Mouse (Mus musculus): ENCODE results near the gene P2rx3. TPM values are rescaled to one million over a fixed set of nuclear protein-coding genes. Genes with fewer than 3 reads are reported as not detected.

The P2rx3 gene
- polyA plus RNA-seq, 1 experiment from 2014 or later: 0.55 TPM

DNA sequence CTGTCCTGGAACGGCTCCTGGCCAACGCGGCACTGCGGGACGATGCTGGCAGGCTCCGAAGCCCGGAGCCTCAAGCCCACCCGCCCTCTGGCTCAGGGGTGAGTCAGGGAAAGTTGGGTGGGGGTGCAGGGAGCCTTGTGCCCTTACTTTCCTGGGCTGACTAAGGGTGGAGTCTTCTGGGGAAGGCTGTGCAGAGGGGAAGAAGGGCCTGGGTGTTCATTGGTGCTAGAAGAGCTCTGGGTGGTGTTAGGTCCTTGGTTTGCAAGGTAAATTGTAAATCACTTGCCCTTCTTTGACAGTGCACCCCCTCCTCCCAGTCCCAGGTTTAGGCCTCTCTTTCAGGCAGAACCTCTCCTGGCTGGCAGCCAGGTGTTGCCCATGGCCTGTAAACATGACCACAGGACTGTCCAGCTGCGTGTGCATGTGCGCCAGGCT lies 23.9 kb upstream of the P2rx3 start:
- H3K27me3 ChIP-seq (ENCODE audit: control insufficient read depth, insufficient read depth, low read depth, low read length): no peaks in the 10 kb centered on the region
- peak; percentile 53 for ATAC-seq (ENCODE audit: low read depth)
- H3K4me2 ChIP-seq (ENCODE audit: low read depth, low read length): peak overlapping the region; percentile 53
- peak overlapping the region; percentile 59 for H3K4me3 ChIP-seq (ENCODE audit: low read depth, low read length)
- H3K27ac ChIP-seq (ENCODE audit: low read length): peak overlapping the region; percentile 63
- no peaks in the 10 kb centered on the region for H3K36me3 ChIP-seq (ENCODE audit: control insufficient read depth, insufficient read depth)
- no peaks in the 10 kb centered on the region; the same call in 1 of the 2 replicates for H3K4me1 ChIP-seq (ENCODE audit: control insufficient read depth, low read depth, low read length)
- peak overlapping the region; percentile 50; the same call in 1 of the 2 replicates for H3K9ac ChIP-seq (ENCODE audit: low read depth, low read length)
- WGBS (ENCODE audit: insufficient replicate concordance): 29% methylated on average over 10 of the region's 10 CpGs
- H3K9me3 ChIP-seq (replicated peaks; ENCODE audit: control insufficient read depth, low read length): no peaks in the 10 kb centered on the region

DNA sequence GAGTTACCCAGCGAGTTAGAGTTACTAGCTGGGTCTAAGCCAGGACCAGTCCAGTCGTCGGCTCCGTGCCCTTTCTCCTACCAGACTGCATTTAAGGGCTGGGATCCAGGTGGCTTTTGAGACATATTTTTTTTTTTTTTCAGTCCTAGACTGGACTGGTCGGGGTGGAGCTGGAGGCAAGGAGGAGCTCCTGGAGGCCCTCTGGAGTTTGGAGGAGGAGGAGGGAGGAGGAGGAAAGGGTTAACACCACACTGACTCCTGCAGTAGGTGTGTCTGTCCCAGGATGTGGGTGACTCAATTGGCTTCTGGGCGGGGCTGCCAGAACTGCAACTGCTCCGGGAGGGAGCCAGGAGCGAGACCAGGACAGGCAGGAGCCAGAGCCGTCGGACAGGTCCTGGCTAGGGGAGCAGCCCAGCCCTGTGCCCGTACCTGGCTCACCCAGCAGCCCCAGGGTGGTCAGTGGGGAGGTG lies 23.4 kb upstream of the P2rx3 start:
- H3K4me3 ChIP-seq (ENCODE audit: low read depth, low read length): peak overlapping the region; percentile 59
- no peaks in the 10 kb centered on the region; the same call in 1 of the 2 replicates for H3K4me1 ChIP-seq (ENCODE audit: control insufficient read depth, low read depth, low read length)
- peak overlapping the region; percentile 63 for H3K27ac ChIP-seq (ENCODE audit: low read length)
- ATAC-seq (ENCODE audit: low read depth): peak; percentile 88
- peak overlapping the region; percentile 53 for H3K4me2 ChIP-seq (ENCODE audit: low read depth, low read length)
- H3K9me3 ChIP-seq (replicated peaks; ENCODE audit: control insufficient read depth, low read length): no peaks in the 10 kb centered on the region
- 10% methylated on average over 11 of the region's 11 CpGs for WGBS (ENCODE audit: insufficient replicate concordance)
- peak overlapping the region; percentile 50; the same call in 1 of the 2 replicates for H3K9ac ChIP-seq (ENCODE audit: low read depth, low read length)
- no peaks in the 10 kb centered on the region; the same call in 1 of the 2 replicates for H3K27me3 ChIP-seq (ENCODE audit: control insufficient read depth, insufficient read depth, low read depth, low read length)
- no peaks in the 10 kb centered on the region for H3K36me3 ChIP-seq (ENCODE audit: control insufficient read depth, insufficient read depth)

DNA sequence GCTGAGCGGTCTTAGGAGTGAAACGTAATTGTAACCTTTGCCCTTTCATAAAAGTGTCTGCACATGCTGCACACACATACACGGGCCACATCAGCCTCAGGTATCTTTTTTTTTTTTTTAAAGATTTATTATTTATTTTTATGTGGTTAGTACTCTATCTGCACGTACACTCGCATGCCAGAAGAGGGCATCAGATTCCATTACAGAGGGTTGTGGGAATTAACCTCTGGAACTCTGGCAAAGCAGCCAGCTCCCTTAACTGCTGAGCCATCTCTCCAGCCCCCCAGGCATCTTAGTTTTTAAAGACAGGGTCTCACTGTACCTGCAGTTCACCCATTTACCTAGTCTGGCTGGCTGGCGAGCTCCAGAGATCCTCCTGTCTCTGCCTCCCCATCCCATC lies 22.4 kb upstream of the P2rx3 start:
- Histone ChIP-seq H3K9me3 (replicated peaks; ENCODE audit: control insufficient read depth, low read length) (no peaks in the 10 kb centered on the region), H3K36me3 (ENCODE audit: control insufficient read depth, insufficient read depth) (no peaks in the 10 kb centered on the region), H3K9ac (ENCODE audit: low read depth, low read length) (no peak overlapping the region), H3K4me2 (ENCODE audit: low read depth, low read length) (no peak overlapping the region), H3K27me3 (ENCODE audit: control insufficient read depth, insufficient read depth, low read depth, low read length) (no peaks in the 10 kb centered on the region; the same call in 1 of the 2 replicates), H3K4me3 (ENCODE audit: low read depth, low read length) (no peak overlapping the region), H3K27ac (ENCODE audit: low read length) (no peak overlapping the region), H3K4me1 (ENCODE audit: control insufficient read depth, low read depth, low read length) (no peaks in the 10 kb centered on the region; the same call in 1 of the 2 replicates)
- WGBS (ENCODE audit: insufficient replicate concordance): 77% methylated on average over 6 of the region's 6 CpGs
- no peak for ATAC-seq (ENCODE audit: low read depth)

DNA sequence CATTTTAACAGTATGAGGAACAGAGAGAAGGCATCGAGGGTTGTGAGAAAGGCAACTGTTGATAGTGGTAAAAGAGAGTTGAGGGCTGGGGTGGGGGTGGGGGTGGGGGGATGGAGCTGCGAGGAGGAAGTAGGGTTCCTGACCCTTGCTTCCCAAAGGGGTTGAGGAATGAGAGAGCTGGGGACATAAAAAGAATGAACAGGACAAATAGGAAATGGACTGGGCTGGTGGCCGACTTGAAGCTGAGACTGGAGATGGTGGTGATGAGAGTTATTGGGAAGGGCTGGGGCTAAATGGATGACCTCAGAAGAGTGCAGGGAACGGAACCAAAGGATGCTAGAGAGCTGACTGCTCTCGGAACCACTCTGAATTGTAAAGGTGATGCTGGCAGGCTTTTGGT lies 19.4 kb upstream of the P2rx3 start:
- ATAC-seq (ENCODE audit: low read depth): no peak
- Histone ChIP-seq H3K27me3 (ENCODE audit: control insufficient read depth, insufficient read depth, low read depth, low read length) (no peaks in the 10 kb centered on the region; the same call in 1 of the 2 replicates), H3K4me1 (ENCODE audit: control insufficient read depth, low read depth, low read length) (peaks cover 7% of the 10 kb centered on the region), H3K27ac (ENCODE audit: low read length) (no peak overlapping the region), H3K9me3 (replicated peaks; ENCODE audit: control insufficient read depth, low read length) (no peaks in the 10 kb centered on the region), H3K9ac (ENCODE audit: low read depth, low read length) (no peak overlapping the region), H3K4me2 (ENCODE audit: low read depth, low read length) (no peak overlapping the region), H3K36me3 (ENCODE audit: control insufficient read depth, insufficient read depth) (no peaks in the 10 kb centered on the region), H3K4me3 (ENCODE audit: low read depth, low read length) (no peak overlapping the region)
- WGBS (ENCODE audit: insufficient replicate concordance): 38% methylated on average over 5 of the region's 5 CpGs

DNA sequence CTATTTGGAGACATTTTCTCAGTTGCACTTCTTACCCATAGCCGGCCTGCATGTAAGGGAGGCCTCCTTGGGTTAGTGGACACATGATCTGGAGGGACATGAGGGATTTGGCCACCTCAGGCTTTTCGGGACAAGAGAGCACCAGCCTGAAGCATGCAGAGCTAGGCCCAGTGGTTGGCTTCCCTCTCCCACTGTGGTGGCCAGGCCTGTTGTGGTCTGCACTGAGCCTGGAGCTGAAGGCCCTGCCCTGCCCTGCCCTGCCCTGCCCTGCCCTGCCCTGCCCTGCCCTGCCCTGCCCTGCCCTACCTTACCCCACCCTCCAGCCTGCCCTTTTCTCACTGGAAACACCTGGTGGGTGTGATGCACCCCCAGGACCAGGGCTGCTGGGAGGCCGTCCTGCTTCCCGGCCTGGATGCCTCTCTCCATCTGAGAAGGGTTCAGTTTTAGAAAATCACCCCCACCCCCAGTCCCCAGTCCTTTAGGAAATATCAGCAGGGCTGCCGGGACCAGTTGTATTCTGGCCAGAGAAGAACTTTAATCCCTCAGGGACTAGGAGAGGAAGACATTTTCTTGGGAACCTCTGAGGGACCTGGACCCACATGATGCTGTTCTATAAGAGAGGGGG lies 16.0 kb upstream of the P2rx3 start:
- 71% methylated on average over 5 of the region's 5 CpGs for WGBS (ENCODE audit: insufficient replicate concordance)
- Histone ChIP-seq H3K4me2 (ENCODE audit: low read depth, low read length) (no peak overlapping the region), H3K4me3 (ENCODE audit: low read depth, low read length) (no peak overlapping the region)

DNA sequence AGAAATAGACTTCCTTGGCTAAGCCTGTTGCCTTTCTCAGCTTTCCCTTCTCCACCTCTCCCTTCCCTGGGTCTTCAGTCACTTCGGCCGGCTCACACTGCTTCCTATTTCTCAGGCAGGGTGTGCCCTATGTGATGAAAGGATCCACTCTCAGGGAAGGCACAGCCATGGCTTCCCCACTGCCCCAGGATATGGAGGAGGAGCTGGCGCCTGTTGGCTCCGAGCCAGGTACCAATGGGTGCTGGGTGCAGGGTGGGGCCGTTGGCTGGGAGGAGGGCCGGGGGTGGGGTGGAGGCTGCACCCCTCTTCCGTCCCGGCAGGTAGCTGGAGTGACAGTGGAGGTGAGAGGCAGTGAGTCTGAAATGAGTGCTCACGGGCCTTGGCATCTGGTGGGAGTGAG lies 13.5 kb upstream of the P2rx3 start:
- peaks cover 27% of the 10 kb centered on the region for H3K4me1 ChIP-seq (ENCODE audit: control insufficient read depth, low read depth, low read length)
- no peak overlapping the region for H3K9ac ChIP-seq (ENCODE audit: low read depth, low read length)
- WGBS (ENCODE audit: insufficient replicate concordance): 42% methylated on average over 9 of the region's 9 CpGs
- H3K27ac ChIP-seq (ENCODE audit: low read length): no peak overlapping the region
- peak overlapping the region; percentile 33; the same call in 1 of the 2 replicates for H3K4me2 ChIP-seq (ENCODE audit: low read depth, low read length)
- peaks cover 13% of the 10 kb centered on the region for H3K36me3 ChIP-seq (ENCODE audit: control insufficient read depth, insufficient read depth)
- 0 out of 2 replicates have a peak overlapping the region, but pooled peaks have one; percentile 4 for H3K4me3 ChIP-seq (ENCODE audit: low read depth, low read length)
- peaks cover 14% of the 10 kb centered on the region for H3K27me3 ChIP-seq (ENCODE audit: control insufficient read depth, insufficient read depth, low read depth, low read length)
- no peak for ATAC-seq (ENCODE audit: low read depth)
- H3K9me3 ChIP-seq (replicated peaks; ENCODE audit: control insufficient read depth, low read length): no peaks in the 10 kb centered on the region

More for the DNA sequence above, 16.0 kb upstream of the P2rx3 start:
- peaks cover 15% of the 10 kb centered on the region for H3K4me1 ChIP-seq (ENCODE audit: control insufficient read depth, low read depth, low read length)
- H3K27ac ChIP-seq (ENCODE audit: low read length): no peak overlapping the region
- ATAC-seq (ENCODE audit: low read depth): no peak
- no peaks in the 10 kb centered on the region for H3K9me3 ChIP-seq (replicated peaks; ENCODE audit: control insufficient read depth, low read length)
- H3K36me3 ChIP-seq (ENCODE audit: control insufficient read depth, insufficient read depth): no peaks in the 10 kb centered on the region
- no peak overlapping the region for H3K9ac ChIP-seq (ENCODE audit: low read depth, low read length)
- H3K27me3 ChIP-seq (ENCODE audit: control insufficient read depth, insufficient read depth, low read depth, low read length): peaks cover 12% of the 10 kb centered on the region

DNA sequence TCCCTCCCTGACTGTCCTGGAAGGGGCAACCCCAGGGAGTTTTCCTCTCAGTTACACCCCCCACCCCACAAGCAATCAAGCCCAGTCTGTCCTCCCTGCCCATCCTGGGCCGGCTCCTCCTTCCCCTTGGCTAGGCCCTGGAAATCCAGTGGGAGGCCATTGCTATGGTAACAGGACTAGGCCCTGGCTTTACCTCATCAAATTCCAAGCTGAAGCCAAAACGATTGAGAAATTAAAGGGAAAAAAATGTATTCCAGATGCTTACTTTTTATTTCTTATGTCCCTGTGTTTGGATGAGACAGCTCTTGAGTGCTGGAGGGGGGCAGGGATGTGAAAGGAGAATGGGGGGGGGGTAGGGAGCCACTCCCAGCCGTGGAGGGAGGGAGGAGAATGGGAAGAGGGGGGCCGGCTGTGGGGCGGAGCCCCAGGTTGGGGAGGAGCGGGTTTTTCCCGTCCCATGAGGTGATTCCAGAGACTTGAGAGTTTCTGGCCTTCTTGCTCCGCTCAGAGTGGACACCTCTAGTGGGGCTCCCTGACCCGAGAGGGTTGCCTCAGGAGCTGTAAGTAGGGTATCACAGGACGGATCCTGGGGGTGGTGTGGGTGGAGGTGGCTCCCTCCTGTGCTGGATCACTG lies 12.9 kb upstream of the P2rx3 start:
- 35% methylated on average over 10 of the region's 10 CpGs for WGBS (ENCODE audit: insufficient replicate concordance)
- Histone ChIP-seq H3K27ac (ENCODE audit: low read length) (no peak overlapping the region), H3K9me3 (replicated peaks; ENCODE audit: control insufficient read depth, low read length) (no peaks in the 10 kb centered on the region), H3K4me3 (ENCODE audit: low read depth, low read length) (peak overlapping the region; percentile 4; the same call in 1 of the 2 replicates), H3K4me1 (ENCODE audit: control insufficient read depth, low read depth, low read length) (peaks cover 27% of the 10 kb centered on the region), H3K9ac (ENCODE audit: low read depth, low read length) (no peak overlapping the region), H3K27me3 (ENCODE audit: control insufficient read depth, insufficient read depth, low read depth, low read length) (peaks cover 14% of the 10 kb centered on the region), H3K4me2 (ENCODE audit: low read depth, low read length) (peak overlapping the region; percentile 33; the same call in 1 of the 2 replicates), H3K36me3 (ENCODE audit: control insufficient read depth, insufficient read depth) (peaks cover 19% of the 10 kb centered on the region)
- ATAC-seq (ENCODE audit: low read depth): no peak

DNA sequence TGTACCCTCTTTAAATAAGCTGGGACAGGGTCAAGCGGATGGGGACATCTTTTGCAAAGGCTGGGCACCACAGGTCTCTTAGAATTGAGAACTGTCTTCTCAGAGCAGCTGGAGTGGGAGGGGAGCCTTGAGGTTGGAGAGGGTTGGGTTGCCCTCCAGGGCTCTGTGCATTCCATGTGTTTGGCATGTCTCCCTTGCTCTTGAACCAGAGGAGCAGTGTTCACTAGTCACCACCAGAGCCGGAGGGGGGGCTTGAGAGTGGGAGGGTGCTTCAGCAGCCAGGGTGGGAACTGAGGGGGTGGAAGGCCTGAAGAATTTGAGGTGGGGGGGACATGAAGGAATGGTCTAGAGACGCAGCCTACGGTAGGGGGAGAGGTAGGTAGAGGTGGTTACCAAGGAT lies 12.0 kb upstream of the P2rx3 start:
- WGBS (ENCODE audit: insufficient replicate concordance): 78% methylated on average over 4 of the region's 4 CpGs
- Histone ChIP-seq H3K9ac (ENCODE audit: low read depth, low read length) (no peak overlapping the region), H3K27ac (ENCODE audit: low read length) (no peak overlapping the region), H3K4me2 (ENCODE audit: low read depth, low read length) (no peak overlapping the region), H3K36me3 (ENCODE audit: control insufficient read depth, insufficient read depth) (peaks cover 24% of the 10 kb centered on the region), H3K4me3 (ENCODE audit: low read depth, low read length) (no peak overlapping the region), H3K9me3 (replicated peaks; ENCODE audit: control insufficient read depth, low read length) (no peaks in the 10 kb centered on the region), H3K4me1 (ENCODE audit: control insufficient read depth, low read depth, low read length) (peaks cover 27% of the 10 kb centered on the region), H3K27me3 (ENCODE audit: control insufficient read depth, insufficient read depth, low read depth, low read length) (peaks cover 14% of the 10 kb centered on the region)
- ATAC-seq (ENCODE audit: low read depth): no peak
